Mouse (Mus musculus) spleen, postnatal 4 days (tissue): ENCODE measurements around the gene Gm20708.
"Not testable (repeated sequence)": the region's sequence is repeated elsewhere in the genome, so short reads cannot be mapped to it uniquely, and the experiment has no call there.

ENCODE experiments used
- DNase-seq, 2 experiments: peaks; one replicate each; pipeline ENCODE4 v3.0.0; 2022; ENCODE audit warnings: low spot score in 2 of 2

The Gm20708 gene

DNA sequence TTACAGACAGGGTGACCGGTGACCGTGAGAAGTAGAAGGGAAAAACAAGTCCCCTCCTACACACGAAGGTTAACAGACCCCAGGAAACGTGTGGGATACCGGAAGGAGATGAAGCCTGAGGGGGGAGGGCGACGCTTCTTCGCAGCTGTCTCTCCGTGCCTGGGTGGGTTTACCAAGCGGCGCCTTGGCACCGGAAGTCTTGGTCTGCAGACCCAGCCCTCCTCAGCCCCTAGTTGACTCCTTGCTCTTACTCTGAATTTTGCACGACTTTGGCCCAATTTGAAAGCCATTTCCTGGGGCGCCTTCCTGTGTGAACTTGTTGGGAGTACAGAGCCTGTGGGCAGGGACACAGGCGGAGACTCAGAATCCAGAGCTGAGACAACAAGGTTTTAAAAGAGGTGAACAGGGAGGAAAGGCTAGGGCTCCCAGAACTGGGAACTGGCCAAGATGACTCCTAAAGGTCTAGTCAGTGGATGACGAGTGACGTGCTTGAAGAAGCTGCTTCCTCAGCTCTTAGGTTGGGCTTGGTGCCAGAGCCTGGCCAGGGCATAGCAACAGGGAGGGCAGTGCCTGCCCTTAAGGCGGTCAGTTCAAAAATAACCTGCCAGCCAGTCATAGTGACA lies 28.2 kb upstream of the Gm20708 start:
- peak; percentile 81 to 89 for DNase-seq

DNA sequence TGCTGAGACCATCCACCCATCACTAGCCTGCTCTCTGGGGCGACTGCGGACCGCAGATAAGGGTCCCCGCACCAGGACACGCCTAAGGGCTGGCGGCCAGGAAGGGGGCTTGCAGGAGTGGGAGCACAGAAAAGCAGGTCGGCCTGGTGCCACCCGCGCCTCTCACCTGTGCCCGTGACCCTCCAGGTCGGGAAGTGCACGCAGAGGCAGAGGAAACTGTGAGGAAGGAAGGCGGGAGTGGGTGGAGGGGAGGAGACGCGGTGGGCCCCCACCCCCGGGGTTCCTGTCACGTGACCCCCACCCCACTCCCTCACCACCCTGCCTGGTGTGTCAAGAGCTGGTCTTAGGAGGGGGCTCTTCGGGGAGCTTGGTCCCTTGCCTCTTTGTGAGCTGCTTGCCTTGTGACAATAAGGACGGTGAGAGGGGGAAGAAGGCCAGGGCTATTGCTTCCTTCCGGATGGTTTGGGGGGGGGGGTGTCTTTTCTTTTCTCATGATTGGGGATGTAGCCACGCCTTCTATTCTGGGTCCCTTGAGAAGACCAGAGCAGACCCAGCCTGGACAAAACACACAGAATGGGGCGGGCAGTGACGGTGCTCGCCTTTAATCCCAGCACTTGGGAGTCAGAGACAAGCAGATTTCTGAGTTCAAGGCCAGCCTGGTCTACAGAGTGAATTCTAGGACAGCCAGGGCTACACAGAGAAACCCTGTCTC lies 27.3 kb upstream of the Gm20708 start, which contains the start of the genes Tmc8 and Tmc6:
Tmc8 (plus strand) TSS at position 84 of the 712 bp plus-strand sequence.
Tmc6 (minus strand) TSS at position 206 of the 712 bp plus-strand sequence.
- DNase-seq, result peak; percentile 83 to 90

DNA sequence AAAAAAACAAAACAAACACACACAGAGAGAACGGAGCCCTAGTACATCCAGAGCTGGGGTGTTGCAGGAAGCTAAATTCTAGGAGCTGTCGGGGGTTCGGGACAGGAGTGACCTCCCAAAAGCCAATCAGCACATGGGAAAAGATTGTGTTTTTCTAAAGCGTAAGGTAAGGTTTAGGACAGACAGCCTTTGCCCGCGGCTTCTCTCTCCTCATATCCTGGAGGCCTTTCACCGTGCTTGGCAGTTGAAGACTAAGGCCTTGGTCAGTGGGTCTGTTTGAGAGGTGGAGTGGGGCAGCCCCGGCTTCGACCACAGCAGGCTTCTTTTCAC lies 26.8 kb upstream of the Gm20708 start:
- no peak for DNase-seq

DNA sequence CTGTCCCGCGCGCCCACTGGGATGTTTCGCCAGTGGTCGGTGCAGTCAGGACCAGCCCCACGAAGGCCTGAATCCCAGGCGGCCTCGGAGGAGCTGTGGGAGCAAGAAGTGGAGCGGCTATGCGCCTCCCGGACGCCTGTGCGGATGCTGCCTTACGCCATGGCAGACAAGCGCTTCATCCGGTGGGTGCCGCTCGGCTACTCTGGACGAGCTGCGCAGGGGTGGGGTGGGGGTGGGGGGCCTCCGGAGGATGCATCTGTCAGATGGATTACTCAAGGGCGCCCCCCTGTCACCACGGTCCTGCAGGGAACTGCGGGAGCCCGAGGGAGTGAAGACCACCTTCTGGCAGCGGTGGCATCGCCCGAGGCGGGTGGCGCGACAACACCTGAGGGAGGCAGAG lies 26.4 kb upstream of the Gm20708 start:
- peak; percentile 88 to 95 for DNase-seq

DNA sequence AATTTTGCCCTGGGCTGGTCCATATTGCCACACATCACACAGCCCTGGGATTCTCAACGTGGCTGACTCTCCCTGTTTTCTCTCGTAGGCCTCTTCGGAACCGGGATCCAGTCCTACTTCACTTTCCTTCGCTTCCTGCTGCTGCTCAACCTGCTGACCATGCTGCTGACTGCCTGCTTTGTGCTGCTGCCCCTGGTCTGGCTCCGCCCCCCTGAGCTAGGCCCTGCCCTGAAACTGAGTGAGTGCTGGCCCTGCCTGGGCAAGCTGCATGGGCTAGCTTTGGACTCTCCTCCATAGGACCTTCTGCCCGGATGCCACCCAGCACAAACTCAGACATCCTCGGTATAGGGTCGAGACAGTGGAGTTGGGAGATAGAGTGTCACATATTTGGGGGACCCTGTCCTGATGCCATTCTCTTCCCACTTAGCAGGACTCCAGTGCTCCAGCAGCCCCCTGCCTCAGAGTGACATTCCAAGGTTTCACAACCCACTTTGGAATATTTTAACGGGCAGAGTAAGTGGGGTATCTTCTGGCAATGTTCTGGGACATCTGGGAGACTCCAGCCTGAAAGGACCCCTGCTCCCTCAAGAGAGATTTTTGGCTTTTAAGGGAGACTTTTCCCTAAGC lies 25.7 kb upstream of the Gm20708 start:
- DNase-seq, result peak; percentile 81 to 89

DNA sequence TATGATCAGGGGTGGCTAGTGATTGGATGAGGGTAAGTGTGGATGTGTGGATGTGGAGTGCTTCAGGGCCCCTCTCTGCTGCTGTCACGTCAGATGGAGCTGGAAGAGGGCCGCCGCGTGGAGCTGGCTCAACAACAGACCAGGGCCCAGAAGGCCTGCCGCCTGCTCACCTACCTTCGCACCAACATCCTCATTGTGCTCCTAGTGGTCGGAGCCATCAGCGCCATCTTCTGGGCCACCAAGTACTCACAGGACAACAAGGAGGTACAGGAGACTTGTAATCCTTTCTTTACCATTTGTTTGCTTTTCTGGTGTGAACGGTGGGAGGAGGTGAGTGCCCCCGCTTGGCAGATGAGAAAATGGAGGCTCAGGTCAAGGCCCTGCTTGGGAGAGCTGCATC lies 23.2 kb upstream of the Gm20708 start:
- peak; percentile 80 to 88 for DNase-seq

DNA sequence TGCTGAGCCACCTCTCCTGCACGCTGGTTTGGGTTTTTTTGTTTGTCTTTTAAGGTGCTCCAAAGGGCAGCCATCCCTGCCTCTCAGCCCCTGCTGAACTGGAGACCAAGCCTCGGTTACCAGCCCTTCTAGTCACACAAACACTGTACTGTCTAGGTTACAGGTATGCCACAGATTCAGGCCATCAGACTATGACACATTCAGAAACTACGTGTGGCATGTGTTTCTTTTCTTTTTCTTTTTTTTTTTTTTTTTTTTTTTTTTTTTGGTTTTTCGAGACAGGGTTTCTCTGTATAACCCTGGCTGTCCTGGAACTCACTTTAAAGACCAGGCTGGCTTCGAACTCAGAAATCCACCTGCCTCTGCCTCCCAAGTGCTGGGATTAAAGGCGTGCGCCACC lies 21.0 kb upstream of the Gm20708 start:
- not testable (repeated sequence) for DNase-seq

DNA sequence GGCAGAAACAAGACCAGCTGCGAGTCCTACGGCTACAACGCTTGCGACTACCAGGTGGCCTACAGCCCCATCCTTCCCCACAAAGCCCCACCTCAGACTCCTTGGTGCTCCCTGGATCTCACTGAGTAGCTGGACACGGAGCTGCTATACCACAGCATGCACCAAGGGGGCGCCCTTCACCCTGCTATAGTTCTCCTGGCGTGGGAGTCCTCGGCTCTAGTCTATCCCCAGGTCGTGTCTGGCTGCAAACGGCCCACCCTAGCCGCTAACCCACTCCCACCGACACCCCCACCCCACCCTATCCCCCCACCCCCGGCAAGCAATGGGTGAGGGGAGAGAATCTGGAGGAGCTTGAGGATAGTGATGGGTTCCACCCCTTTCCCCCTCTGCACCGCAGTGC lies 19.2 kb upstream of the Gm20708 start:
- peak; percentile 82 to 93 for DNase-seq

DNA sequence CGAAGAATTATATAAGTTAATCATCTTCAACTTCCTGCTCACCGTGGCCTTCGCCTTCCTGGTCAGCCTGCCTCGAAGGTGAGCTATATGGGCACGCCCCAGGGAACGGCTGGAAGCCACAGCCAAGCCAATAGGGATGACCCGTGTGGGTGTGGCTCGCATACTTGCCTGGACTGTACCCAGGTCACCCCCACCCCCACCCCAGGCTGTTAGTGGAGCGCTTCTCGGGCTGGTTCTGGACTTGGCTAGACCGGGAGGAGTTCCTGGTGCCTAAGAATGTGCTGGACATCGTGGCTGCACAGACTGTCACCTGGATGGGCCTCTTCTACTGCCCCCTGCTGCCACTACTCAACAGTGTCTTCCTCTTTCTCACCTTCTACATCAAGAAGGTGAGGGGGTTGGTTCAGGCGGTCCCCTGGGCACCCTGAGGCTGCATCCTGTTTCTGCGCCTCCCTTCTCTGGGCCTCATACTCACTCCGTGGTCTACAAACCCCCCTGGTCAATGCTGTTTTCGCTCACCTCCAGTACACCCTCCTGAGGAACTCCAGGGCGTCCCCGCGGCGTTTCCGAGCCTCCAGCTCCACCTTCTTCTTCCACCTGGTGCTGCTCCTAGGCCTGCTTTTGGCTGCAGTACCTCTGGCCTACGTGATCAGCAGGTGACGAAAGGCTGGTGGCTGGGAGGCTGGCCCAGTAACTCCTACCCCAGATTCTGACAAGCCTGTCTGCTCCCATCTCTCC lies 18.6 kb upstream of the Gm20708 start:
- peak; percentile 61 to 82 for DNase-seq

DNA sequence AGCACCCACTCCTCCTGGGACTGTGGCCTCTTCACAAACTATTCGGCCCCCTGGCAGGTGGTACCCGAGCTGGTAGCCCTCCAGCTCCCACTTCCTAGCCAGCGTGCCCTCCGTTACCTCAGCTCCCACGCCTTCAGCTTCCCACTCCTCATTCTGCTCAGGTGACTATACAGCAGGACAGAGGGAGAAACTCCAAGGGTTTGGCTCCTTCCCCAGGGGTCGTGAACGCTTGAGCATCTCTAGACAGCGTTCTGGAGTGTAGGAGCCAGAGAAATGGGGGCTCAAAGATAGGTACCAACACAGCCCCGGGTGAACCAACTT lies 18.1 kb upstream of the Gm20708 start:
- DNase-seq, result no peak

DNA sequence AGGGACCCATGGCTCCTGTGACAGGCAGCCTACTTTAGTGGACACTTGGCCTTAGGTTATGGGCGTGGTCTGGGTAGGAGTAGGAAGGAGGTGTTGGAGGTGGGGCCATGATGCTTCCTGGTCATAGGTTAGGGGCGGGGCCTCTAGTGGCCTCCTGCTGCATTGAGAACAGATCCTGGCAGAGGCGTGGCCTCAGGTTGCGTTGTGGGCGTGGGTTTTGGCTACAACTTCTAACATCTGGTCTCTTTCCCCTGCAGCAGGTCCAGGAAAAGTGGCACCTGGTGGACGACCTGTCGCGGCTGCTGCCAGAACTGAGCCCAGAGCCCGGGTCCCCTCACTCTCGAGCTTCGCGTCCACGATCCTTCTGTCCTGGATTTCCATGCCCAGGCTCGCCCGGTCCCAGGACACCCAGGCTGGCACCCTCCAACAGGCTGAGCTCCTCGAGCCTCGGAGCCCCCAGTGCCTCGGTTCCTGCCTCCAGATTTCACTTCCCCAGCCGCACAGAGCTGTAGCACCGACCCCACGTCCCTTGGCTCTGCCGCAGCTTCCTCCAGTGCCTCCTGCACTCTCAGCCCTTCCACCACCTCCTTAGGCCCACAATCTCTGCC lies 17.1 kb upstream of the Gm20708 start:
- peak; percentile 90 to 91 for DNase-seq

DNA sequence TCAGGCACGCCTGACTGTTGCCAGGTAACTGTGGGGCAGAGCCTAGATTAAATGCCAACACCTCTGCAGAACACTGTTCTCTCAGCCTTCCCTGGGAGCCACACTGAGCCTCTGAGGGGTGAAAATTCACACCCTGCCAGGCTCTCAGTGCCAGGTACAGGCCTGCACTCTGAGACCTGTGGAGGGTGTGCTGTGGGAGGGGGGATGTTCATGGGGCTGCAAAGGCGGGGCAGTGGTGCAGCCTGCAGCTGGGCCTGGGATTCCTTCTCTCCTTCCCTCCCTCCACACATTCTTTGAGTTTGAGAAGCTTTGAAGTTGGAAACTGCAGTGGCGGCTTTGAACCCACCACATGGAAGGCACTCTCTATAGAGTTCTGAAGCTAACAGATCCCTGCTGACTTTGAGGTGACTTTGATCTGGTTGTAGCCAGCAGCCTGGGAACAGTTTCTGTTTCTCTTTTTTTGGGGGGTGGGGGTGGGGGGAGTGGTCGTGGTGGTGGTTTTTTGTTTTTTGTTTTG lies 15.4 kb upstream of the Gm20708 start:
- DNase-seq, result no peak

DNA sequence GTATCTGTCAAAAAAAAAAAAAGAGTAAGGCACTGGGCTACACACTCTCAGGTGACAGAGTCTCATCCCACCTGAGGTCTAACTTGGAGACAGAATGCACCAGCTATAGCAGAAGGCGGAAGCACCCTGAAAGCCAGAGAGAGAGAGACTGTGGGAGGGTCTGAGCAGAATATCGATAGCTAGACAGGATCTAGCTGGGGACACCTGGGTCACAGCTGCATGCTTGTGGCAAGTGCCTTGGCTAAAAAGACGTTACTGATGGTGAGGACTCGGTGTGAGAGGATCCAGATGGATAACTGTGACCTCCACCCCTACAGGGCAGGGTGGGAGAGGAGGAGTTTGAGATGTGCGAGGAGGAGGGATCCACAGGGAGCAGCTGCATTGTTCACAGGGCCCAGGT lies 12.5 kb upstream of the Gm20708 start:
- no peak for DNase-seq

DNA sequence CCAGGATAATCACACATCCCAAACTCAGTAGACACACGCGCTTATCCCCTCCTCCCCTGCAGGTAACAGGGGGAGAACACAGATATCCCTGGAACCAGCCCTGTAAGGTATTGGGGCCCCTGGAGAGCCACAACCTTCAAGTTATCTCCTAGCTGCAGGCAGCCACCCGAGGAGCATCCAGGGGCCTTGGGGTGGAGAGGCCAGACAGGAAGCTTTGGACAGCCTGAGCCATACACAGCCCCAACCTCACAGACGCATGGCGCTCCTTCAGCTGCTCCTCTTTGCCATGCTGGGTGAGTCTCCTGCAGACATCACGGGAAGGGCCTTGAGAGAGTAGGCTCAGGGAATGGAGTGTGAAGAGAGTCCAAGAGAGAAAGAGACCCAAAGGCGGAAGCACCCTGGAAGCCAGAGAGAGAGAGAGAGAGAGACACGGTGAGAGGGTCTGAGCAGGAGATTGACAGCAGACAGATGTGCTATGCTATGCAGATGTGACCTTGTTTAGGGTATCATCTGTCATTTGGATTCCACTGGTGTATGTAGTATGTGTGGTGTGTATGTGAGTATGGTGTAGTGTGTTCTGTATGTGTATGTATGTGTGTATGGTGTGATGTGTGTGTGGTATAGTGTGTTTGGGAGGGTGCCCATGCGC lies 11.8 kb upstream of the Gm20708 start, which contains the start of gene 6030468B19Rik:
6030468B19Rik (plus strand) TSS at position 150 of the 649 bp plus-strand sequence.
- peak; percentile 82 to 87 for DNase-seq

DNA sequence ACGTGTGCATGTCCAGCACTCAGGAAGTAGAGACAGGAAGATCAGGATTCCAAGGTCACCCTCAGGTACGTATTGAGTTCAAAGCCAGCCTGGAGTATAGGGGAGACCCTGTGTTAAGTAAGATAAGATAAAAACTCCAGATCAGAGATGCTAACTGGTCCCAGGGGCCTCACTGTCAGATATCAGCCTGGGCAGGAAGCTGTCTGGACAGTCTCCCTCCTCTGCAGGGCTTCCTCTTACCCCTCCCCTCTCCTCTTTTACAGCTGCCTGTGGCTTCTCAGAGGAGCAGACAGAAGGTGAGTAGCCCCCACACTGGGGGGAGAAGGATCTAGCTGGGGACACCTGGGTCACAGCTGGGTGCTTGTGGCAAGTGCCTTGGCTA lies 11.3 kb upstream of the Gm20708 start:
- DNase-seq, result peak in 1 of 2 experiments; percentile 55

DNA sequence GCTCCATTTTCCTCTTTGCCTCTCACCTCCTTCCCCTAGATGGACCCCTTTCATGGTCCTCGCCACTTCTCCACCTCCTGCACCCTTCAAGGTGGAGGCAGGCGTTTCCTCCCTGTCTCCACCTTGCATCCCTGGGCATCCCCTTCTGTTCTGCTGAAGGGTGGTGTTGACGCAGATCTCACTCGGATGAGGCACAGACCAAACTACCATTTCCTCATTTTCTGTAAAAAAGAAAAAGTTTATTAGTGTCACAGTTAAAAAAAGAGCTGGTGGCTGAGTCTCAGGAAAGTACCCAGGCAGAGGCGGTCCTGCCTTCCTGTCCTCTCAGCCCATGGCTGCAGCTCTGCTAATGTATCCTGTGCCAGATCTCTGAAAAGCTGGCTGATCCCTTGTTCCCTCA lies 10.3 kb upstream of the Gm20708 start:
- DNase-seq, result no peak

DNA sequence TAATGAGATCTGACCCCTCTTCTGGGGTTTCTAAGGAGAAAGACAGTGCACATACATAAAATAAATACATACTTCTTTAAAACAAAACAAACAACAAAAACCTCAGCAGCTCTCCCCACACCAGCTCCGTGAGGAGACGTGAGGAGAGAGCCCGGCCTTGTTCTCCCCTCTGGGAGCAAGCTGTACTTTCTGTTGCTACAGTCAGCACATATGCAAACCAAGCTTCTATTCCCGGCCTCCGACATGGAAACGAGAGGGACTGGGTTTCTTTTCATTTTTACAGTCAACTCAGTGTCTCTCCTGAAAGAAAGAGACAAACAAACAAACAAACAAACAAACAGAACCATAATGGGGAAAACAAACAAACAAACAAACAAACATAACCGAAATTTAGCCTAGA lies 9.4 kb upstream of the Gm20708 start:
- no peak for DNase-seq

DNA sequence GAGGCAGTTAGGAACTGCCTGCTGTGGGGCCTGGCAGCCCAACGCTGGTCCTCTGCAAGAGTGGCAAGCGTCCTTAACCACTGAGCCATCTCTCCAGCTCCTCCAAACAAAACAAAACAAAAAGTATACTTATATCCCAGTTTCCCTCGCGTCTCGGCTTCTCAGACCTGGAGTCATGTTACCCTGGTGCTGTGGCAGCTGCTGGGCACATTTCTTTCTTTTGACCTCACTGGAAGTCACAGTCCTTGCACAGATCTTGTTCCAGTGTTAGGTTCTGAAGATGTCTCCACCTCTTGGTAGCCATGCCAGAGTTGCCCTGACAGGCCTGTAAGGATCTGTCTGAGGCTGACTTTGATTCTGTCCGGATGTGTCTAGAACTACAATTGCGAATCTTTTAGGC lies 7.8 kb upstream of the Gm20708 start:
- no peak for DNase-seq

DNA sequence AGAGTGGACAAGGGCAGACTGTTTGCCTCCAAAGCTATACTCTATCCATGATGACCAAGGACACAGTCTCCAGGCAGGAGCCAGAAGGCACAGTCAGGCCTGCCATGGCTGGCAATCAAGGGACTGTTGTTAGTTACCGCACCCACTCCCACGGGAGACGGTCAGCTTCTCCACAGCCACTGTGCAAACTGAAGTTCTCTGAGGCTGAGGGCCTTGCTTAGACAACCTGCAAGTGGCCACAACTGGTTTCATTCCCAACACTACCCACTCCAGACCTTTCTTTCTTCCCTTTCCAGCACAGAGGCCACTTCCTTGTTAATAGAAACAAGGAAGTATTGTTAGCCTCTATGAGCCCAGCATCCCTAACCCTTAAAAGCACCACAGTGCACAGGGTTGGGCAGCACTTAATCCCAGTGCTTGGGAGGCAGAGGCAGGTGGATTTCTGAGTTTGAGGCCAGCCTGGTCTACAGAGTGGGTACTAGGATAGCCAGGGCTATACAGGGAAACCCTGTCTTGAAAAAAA lies 6.2 kb upstream of the Gm20708 start:
- DNase-seq, result no peak

DNA sequence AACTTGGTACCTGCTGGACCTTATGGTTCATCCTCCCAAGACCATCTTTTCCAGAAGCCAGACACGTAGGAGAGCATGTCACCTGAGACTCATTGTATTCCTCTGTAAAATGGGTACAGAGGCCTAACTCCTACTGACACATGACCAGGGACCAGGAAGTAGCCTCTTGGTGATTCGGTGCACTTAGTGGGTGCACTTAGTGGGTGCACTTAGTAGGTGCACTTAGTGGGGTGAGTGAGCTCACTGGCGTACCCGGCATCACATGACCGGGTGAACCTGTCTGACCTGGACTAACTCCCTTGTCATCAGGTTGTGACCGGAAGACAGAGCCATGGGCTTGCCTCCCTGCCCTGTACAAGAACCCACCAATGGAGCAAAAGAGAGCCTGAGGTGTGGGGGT lies 2.7 kb upstream of the Gm20708 start:
- DNase-seq, result no peak

DNA sequence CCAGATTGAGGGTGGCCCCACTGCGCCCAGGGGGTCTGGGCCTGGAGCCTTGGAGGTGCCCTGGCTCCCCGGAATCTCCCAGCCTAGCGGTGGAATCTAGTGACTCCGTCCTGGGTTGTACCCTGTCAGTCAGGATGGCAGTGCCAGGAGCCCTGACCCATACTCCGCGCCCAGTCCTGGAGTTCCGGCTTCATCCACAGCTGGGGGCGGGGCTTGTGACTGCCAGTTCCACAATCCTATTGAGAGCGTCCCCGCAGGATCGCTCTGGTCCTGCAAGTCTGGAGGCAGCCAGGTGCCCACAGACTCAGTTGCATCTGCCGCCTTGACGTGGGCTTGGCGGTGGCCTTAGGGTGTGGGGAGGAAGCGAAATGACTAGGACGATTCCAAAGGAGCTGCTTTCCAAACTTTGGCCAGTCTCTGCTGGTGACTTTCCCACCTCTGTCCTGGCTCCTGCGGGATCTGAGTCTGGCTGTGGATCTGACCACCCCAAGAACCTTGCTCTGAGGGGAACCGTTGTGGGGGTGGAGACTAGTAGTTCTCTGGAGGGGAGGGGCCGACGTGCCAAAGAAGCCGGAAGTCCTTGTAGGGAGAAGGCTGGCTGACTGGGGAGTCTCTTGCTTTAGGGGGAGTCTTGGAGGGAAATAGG lies 1.1 kb downstream of the Gm20708 start:
- peak; percentile 85 to 92 for DNase-seq
